Mouse (Mus musculus): ENCODE measurements around the gene Alpl. TPM values are rescaled to one million over a fixed set of nuclear protein-coding genes. Genes with fewer than 3 reads are reported as not detected.
A peak's percentile ranks its signal among the peaks of the same experiment; 100 is the strongest.

The Alpl gene
- total RNA-seq, 1 experiment from 2014 or later = 1.2 TPM

- no peak for ATAC-seq (ENCODE audit: extremely low read depth, insufficient number of reproducible peaks, low FRiP score, poor library complexity, severe bottlenecking)
Observed at GRCm38 (mm10) chr4:137809999-137810398, 13.8 kb upstream of the Alpl start.

GRCm38 (mm10) chr4:137807301-137807851 is 11.2 kb upstream of the Alpl start:
- no peak for ATAC-seq (ENCODE audit: extremely low read depth, insufficient number of reproducible peaks, low FRiP score, poor library complexity, severe bottlenecking)

GRCm38 (mm10) chr4:137801196-137801595 is 5.0 kb upstream of the Alpl start:
- ATAC-seq (ENCODE audit: extremely low read depth, insufficient number of reproducible peaks, low FRiP score, poor library complexity, severe bottlenecking) = no peak

GRCm38 (mm10) chr4:137800324-137800723 is 4.1 kb upstream of the Alpl start:
- no peak for ATAC-seq (ENCODE audit: extremely low read depth, insufficient number of reproducible peaks, low FRiP score, poor library complexity, severe bottlenecking)

- no peak for ATAC-seq (ENCODE audit: extremely low read depth, insufficient number of reproducible peaks, low FRiP score, poor library complexity, severe bottlenecking)
Observed at GRCm38 (mm10) chr4:137797038-137797437, 854 bp upstream of the Alpl start.

- no peak for ATAC-seq (ENCODE audit: extremely low read depth, insufficient number of reproducible peaks, low FRiP score, poor library complexity, severe bottlenecking)
Observed at GRCm38 (mm10) chr4:137794178-137794900, 1.8 kb downstream of the Alpl start.

GRCm38 (mm10) chr4:137793611-137794010 is 2.6 kb downstream of the Alpl start:
- no peak for ATAC-seq (ENCODE audit: extremely low read depth, insufficient number of reproducible peaks, low FRiP score, poor library complexity, severe bottlenecking)

GRCm38 (mm10) chr4:137791440-137791839 is 4.7 kb downstream of the Alpl start:
- ATAC-seq (ENCODE audit: extremely low read depth, insufficient number of reproducible peaks, low FRiP score, poor library complexity, severe bottlenecking) = no peak

- ATAC-seq (ENCODE audit: extremely low read depth, insufficient number of reproducible peaks, low FRiP score, poor library complexity, severe bottlenecking) = no peak
Observed at GRCm38 (mm10) chr4:137790981-137791380, 5.2 kb downstream of the Alpl start.

- peak; percentile 61 for ATAC-seq (ENCODE audit: extremely low read depth, insufficient number of reproducible peaks, low FRiP score, poor library complexity, severe bottlenecking)
Observed at GRCm38 (mm10) chr4:137788511-137789049, 7.6 kb downstream of the Alpl start.

- no peak for ATAC-seq (ENCODE audit: extremely low read depth, insufficient number of reproducible peaks, low FRiP score, poor library complexity, severe bottlenecking)
Observed at GRCm38 (mm10) chr4:137787589-137788289, 8.4 kb downstream of the Alpl start.

GRCm38 (mm10) chr4:137786488-137786887 is 9.7 kb downstream of the Alpl start:
- no peak for ATAC-seq (ENCODE audit: extremely low read depth, insufficient number of reproducible peaks, low FRiP score, poor library complexity, severe bottlenecking)

- ATAC-seq (ENCODE audit: extremely low read depth, insufficient number of reproducible peaks, low FRiP score, poor library complexity, severe bottlenecking) = no peak
Observed at GRCm38 (mm10) chr4:137785270-137785669, 10.9 kb downstream of the Alpl start.

GRCm38 (mm10) chr4:137784741-137785140 is 11.4 kb downstream of the Alpl start:
- no peak for ATAC-seq (ENCODE audit: extremely low read depth, insufficient number of reproducible peaks, low FRiP score, poor library complexity, severe bottlenecking)

GRCm38 (mm10) chr4:137783541-137784191 is 12.5 kb downstream of the Alpl start:
- ATAC-seq (ENCODE audit: extremely low read depth, insufficient number of reproducible peaks, low FRiP score, poor library complexity, severe bottlenecking) = no peak

GRCm38 (mm10) chr4:137781949-137782348 is 14.2 kb downstream of the Alpl start:
- ATAC-seq (ENCODE audit: extremely low read depth, insufficient number of reproducible peaks, low FRiP score, poor library complexity, severe bottlenecking) = no peak

- no peak for ATAC-seq (ENCODE audit: extremely low read depth, insufficient number of reproducible peaks, low FRiP score, poor library complexity, severe bottlenecking)
Observed at GRCm38 (mm10) chr4:137780986-137781385, 15.2 kb downstream of the Alpl start.

GRCm38 (mm10) chr4:137778397-137779184 is 17.6 kb downstream of the Alpl start:
- no peak for ATAC-seq (ENCODE audit: extremely low read depth, insufficient number of reproducible peaks, low FRiP score, poor library complexity, severe bottlenecking)

GRCm38 (mm10) chr4:137777866-137778265 is 18.3 kb downstream of the Alpl start:
- ATAC-seq (ENCODE audit: extremely low read depth, insufficient number of reproducible peaks, low FRiP score, poor library complexity, severe bottlenecking) = no peak

Data from neutrophil, adult 5-6 weeks (primary cell).